In the genomic region with DNA sequence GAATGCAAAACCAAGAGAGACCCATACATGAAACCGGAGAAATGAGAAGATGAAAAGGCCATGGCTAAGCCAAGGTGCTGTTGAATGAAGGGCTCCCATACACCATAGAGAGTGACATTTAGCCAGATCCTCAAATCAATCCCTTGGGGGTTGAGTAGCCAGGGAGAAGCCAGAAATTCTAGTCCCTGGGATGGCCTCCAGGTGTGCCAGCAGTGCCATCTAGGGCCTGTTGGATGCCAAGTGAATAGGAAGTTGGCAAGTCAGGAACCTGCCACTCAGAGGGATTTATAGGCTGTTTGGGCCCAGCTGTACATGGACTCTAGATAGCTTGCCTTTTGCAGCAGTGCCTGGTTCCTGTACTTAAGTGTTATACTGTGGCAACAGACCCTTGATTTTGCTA, we compare ENCODE assay signal across 22 mouse cellular contexts. TPM values are rescaled to one million over a fixed set of nuclear protein-coding genes. Genes with fewer than 3 reads are reported as not detected.
"Had no signal": no experiment of that assay in that cellular context is flagged by ENCODE, and none has a peak within 500 bp of the region (broad histone marks: within the 10 kb centered on the region; RNA-seq: fewer than 3 reads in every experiment).

No protein-coding gene starts in this region.

- H3K4me2 ChIP-seq: limb, embryonic 13.5 days; lung, embryonic 14.5 days; midbrain, embryonic 12.5 days; midbrain, embryonic 15.5 days; neural tube, embryonic 12.5 days; neural tube, embryonic 15.5 days had no signal

- H3K36me3 ChIP-seq: limb, embryonic 10.5 days; limb, embryonic 13.5 days; midbrain, embryonic 12.5 days; midbrain, embryonic 15.5 days; neural tube, embryonic 12.5 days; neural tube, embryonic 15.5 days had no signal

- DNase-seq: kidney, adult 18-20 months; kidney, postnatal 10 days; kidney, postnatal 36 days; layer of hippocampus, adult 9-11 months; liver; liver, postnatal 0 days; lung, embryonic 14.5 days; right cerebral cortex, adult 18-20 months; right cerebral cortex, postnatal 14 days; thymus, adult 2 months; thymus, postnatal 14 days; thymus, postnatal 4 days had no signal

- H3K27ac ChIP-seq: limb, embryonic 10.5 days; limb, embryonic 13.5 days; liver, embryonic 14.5 days; macrophage; midbrain, embryonic 12.5 days; midbrain, embryonic 15.5 days; neural tube, embryonic 12.5 days; neural tube, embryonic 15.5 days had no signal

- H3K27me3 ChIP-seq: midbrain, embryonic 15.5 days; neural tube, embryonic 12.5 days; neural tube, embryonic 15.5 days had no signal

- ATAC-seq: liver, postnatal 0 days; lung, postnatal 0 days; midbrain, embryonic 15.5 days had no signal

- H3K9ac ChIP-seq: limb, embryonic 13.5 days; liver, embryonic 14.5 days; liver, postnatal 0 days; lung, embryonic 14.5 days; midbrain, embryonic 12.5 days; midbrain, embryonic 15.5 days; neural tube, embryonic 12.5 days; neural tube, embryonic 15.5 days had no signal

- H3K4me1 ChIP-seq: limb, embryonic 10.5 days; limb, embryonic 13.5 days; midbrain, embryonic 12.5 days; midbrain, embryonic 15.5 days; neural tube, embryonic 12.5 days; neural tube, embryonic 15.5 days had no signal

- H3K4me3 ChIP-seq: limb, embryonic 10.5 days; limb, embryonic 13.5 days; midbrain, embryonic 12.5 days; midbrain, embryonic 15.5 days; neural tube, embryonic 12.5 days; neural tube, embryonic 15.5 days had no signal

- H3K9me3 ChIP-seq: limb, embryonic 10.5 days; limb, embryonic 13.5 days; midbrain, embryonic 12.5 days; midbrain, embryonic 15.5 days; neural tube, embryonic 12.5 days; neural tube, embryonic 15.5 days had no signal

RNA-seq across cellular contexts. Expression of gene Pnck, which starts 44.0 kb away (rescaled TPM):
- total RNA-seq: megakaryocyte, adult 5-6 weeks had no signal

RNA-seq across cellular contexts. Expression of gene Slc6a8, which starts 57.1 kb away (rescaled TPM):
- total RNA-seq: megakaryocyte, adult 5-6 weeks had no signal
